Mouse (Mus musculus) lung, embryonic 15.5 days (tissue): Measurements from ENCODE around the gene Usp7. TPM values are rescaled to one million over a fixed set of nuclear protein-coding genes. Genes with fewer than 3 reads are reported as not detected.
A peak's percentile ranks its signal among the peaks of the same experiment; 100 is the strongest.
"Not testable (repeated sequence)": the region's sequence is repeated elsewhere in the genome, so short reads cannot be mapped to it uniquely, and the experiment has no call there.

Experiments used
- ATAC-seq: fragments of 200-750 bp; cut with Nextera tagmentation; 2 replicates; pipeline ENCODE4 v1.8.0; 2017; ENCODE audit warnings: moderate number of reproducible peaks, borderline replicate concordance; ENCODE audit not compliant: low FRiP score, low TSS enrichment; ENCODE audit errors: extremely low read depth
- H3K27ac ChIP-seq: fragments of 300-500 bp; sonication (generic); 2 replicates; pipeline ENCODE4 v1.5.1; 2015; ENCODE audit warnings: moderate library complexity, mild to moderate bottlenecking, inconsistent platforms
- H3K27me3 ChIP-seq: fragments of 300-500 bp; sonication (generic); 2 replicates; pipeline ENCODE4 v1.6.1; 2015; ENCODE audit warnings: inconsistent platforms
- H3K36me3 ChIP-seq: fragments of 300-500 bp; sonication (generic); 2 replicates; pipeline ENCODE4 v1.6.1; 2015; ENCODE audit warnings: inconsistent platforms
- H3K4me1 ChIP-seq: fragments of 300-500 bp; sonication (generic); 2 replicates; pipeline ENCODE4 v1.6.1; 2015; ENCODE audit warnings: inconsistent platforms
- H3K4me2 ChIP-seq: fragments of 300-500 bp; sonication (generic); 2 replicates; pipeline ENCODE4 v1.6.1; 2015; ENCODE audit warnings: inconsistent platforms, mild to moderate bottlenecking, moderate library complexity
- H3K4me3 ChIP-seq: fragments of 300-500 bp; sonication (generic); 2 replicates; pipeline ENCODE4 v1.5.1; 2015; ENCODE audit warnings: mild to moderate bottlenecking, inconsistent platforms
- H3K9ac ChIP-seq: fragments of 300-500 bp; sonication (generic); 2 replicates; pipeline ENCODE4 v1.6.1; 2015; ENCODE audit warnings: inconsistent platforms
- H3K9me3 ChIP-seq: fragments of 300-500 bp; sonication (generic); 2 replicates; pipeline ENCODE4 v1.6.1; 2016; ENCODE audit warnings: inconsistent platforms
- WGBS: fragments of 180-500 bp; shearing (Covaris S2); methylation state at CpG from one replicate; pipeline ENCODE4 v1.1.7; 2015; 5-methylcytosine and 5-hydroxymethylcytosine counted together
- polyA plus RNA-seq: library from polyadenylated mRNA; unstranded; fragments of >200 nt; fragmentation: Nextera tagmentation; extraction: Ambion mirVana; gene quantifications from 2 replicates; pipeline ENCODE4 v1.2.1, GENCODE M21; 2015

The Usp7 gene
- polyA plus RNA-seq, 1 experiment from 2014 or later, result 24.8 TPM

GRCm38 (mm10) chr16:8764124-8764907 lies 27.8 kb downstream of the Usp7 start:
- no peak overlapping the region for H3K4me2 ChIP-seq
- H3K9ac ChIP-seq, result no peak overlapping the region
- no peak overlapping the region for H3K4me3 ChIP-seq
- no peak for ATAC-seq
- 72% methylated on average over 11 of the region's 11 CpGs for WGBS
- H3K4me1 ChIP-seq, result no peaks in the 10 kb centered on the region
- H3K9me3 ChIP-seq, result no peaks in the 10 kb centered on the region
- H3K27me3 ChIP-seq, result no peaks in the 10 kb centered on the region
- H3K27ac ChIP-seq, result no peak overlapping the region
- H3K36me3 ChIP-seq, result no peaks in the 10 kb centered on the region

DNA sequence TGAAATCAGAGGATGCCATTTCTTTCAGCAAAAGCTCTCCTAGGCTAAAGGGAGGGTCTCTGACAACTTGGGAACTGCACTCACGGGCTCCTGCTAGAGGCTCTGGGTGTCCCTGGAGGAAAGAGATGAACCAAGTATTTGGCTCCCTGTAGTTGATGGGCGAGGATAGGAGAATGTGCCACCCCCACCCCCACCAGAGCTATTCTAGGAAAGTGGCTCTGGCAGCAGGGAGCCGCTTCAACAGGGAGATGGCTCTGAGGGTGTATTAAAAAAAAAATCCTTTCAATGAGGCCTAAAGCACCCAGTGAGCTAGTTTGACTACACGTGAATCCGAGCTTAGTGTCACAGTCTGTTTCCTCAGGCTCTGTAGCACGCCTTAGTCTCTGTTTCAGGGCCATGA lies 29.1 kb downstream of the Usp7 start:
- H3K9me3 ChIP-seq, result no peaks in the 10 kb centered on the region
- H3K9ac ChIP-seq, result no peak overlapping the region
- no peaks in the 10 kb centered on the region for H3K27me3 ChIP-seq
- WGBS, result 57% methylated on average over 6 of the region's 6 CpGs
- H3K4me1 ChIP-seq, result no peaks in the 10 kb centered on the region
- no peak overlapping the region for H3K4me3 ChIP-seq
- no peak overlapping the region for H3K27ac ChIP-seq
- H3K36me3 ChIP-seq, result no peaks in the 10 kb centered on the region
- no peak overlapping the region for H3K4me2 ChIP-seq
- ATAC-seq, result no peak

GRCm38 (mm10) chr16:8761894-8762293 lies 30.2 kb downstream of the Usp7 start:
- H3K9me3 ChIP-seq, result no peaks in the 10 kb centered on the region
- H3K36me3 ChIP-seq, result no peaks in the 10 kb centered on the region
- H3K27me3 ChIP-seq, result no peaks in the 10 kb centered on the region
- ATAC-seq, result no peak
- H3K4me1 ChIP-seq, result no peaks in the 10 kb centered on the region
- H3K4me3 ChIP-seq, result no peak overlapping the region
- H3K9ac ChIP-seq, result no peak overlapping the region
- no peak overlapping the region for H3K27ac ChIP-seq
- WGBS, result 66% methylated on average over 2 of the region's 2 CpGs
- no peak overlapping the region for H3K4me2 ChIP-seq

GRCm38 (mm10) chr16:8761005-8761404 lies 31.1 kb downstream of the Usp7 start:
- no peak for ATAC-seq
- H3K27me3 ChIP-seq, result no peaks in the 10 kb centered on the region
- no peak overlapping the region for H3K27ac ChIP-seq
- WGBS, result 83% methylated on average over 6 of the region's 7 CpGs
- H3K9ac ChIP-seq, result no peak overlapping the region
- H3K4me3 ChIP-seq, result no peak overlapping the region
- no peaks in the 10 kb centered on the region for H3K9me3 ChIP-seq
- no peak overlapping the region for H3K4me2 ChIP-seq
- no peaks in the 10 kb centered on the region for H3K4me1 ChIP-seq
- no peaks in the 10 kb centered on the region for H3K36me3 ChIP-seq

GRCm38 (mm10) chr16:8758979-8759378 lies 33.1 kb downstream of the Usp7 start:
- Histone ChIP-seq H3K36me3 (no peaks in the 10 kb centered on the region), H3K4me1 (no peaks in the 10 kb centered on the region), H3K4me2 (no peak overlapping the region), H3K27me3 (no peaks in the 10 kb centered on the region), H3K27ac (no peak overlapping the region), H3K9me3 (no peaks in the 10 kb centered on the region), H3K9ac (no peak overlapping the region), H3K4me3 (no peak overlapping the region)
- 59% methylated on average over 3 of the region's 3 CpGs for WGBS
- no peak for ATAC-seq

DNA sequence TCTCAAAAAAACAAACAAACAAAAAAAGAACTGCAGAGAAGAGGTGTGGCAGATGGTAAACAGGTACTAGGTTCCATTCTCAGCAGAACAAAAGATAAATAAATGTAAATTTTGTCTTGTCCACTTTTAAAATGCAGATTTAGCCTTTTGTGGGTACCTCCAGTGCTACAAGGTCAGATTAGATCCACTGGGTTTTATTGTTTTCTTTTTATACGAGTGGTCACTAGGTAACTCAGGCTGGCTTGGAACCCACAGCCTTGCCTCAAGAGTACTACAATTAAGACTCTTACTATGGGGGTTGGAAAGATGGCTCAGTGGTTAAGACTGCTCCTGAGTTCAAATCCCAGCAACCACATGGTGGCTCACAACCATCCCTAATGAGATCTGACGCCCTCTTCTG lies 33.9 kb downstream of the Usp7 start:
- WGBS, result 68% methylated on average over 2 of the region's 2 CpGs
- no peak for ATAC-seq
- no peaks in the 10 kb centered on the region for H3K27me3 ChIP-seq

DNA sequence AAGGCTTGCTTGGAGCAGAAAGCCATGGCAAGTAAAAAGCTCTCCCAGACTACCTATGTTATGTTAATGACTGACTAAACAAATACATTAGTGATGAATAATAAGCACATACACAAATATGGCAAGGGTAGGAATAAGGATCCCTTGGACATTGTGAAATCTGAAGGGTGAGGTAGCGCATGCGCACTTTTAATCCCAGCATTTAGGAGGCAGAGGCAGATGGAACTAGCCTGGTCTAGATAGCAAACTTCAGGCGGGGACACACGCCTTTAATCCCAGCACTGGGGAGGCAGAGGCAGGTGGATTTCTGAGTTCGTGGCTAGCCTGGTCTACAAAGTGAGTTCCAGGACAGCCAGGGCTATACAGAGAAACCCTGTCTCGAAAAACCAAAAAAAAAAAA lies 34.5 kb downstream of the Usp7 start:
- not testable (repeated sequence) for H3K27ac ChIP-seq, H3K9me3 ChIP-seq, H3K27me3 ChIP-seq, H3K4me1 ChIP-seq, ATAC-seq, H3K9ac ChIP-seq, H3K36me3 ChIP-seq, H3K4me2 ChIP-seq, H3K4me3 ChIP-seq
- 93% methylated on average over 5 of the region's 6 CpGs for WGBS

More for the DNA sequence above, 33.9 kb downstream of the Usp7 start:
- H3K4me1 ChIP-seq, result no peaks in the 10 kb centered on the region
- H3K9ac ChIP-seq, result no peak overlapping the region
- H3K4me3 ChIP-seq, result no peak overlapping the region
- H3K4me2 ChIP-seq, result no peak overlapping the region
- H3K9me3 ChIP-seq, result no peaks in the 10 kb centered on the region
- H3K27ac ChIP-seq, result no peak overlapping the region
- H3K36me3 ChIP-seq, result no peaks in the 10 kb centered on the region

DNA sequence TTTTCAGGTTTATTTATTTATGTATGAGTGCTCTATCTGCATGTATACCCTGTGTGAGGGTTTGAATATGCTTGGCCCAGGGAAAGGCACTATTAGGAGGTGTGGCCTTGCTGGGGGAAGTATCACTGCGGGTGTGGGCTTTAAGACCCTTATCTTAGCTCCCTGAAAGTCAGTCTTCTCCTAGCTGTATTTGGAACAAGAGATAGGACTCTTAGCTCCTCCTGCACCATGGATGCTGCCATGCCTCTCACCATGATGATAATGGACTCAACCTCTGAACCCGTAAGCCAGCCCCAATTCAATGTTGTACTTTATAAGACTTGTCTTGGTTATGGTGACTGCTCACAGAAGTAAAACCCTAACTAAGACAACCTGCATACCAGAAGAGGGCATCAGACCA lies 39.8 kb downstream of the Usp7 start:
- Histone ChIP-seq H3K4me3 (no peak overlapping the region), H3K9me3 (no peaks in the 10 kb centered on the region), H3K9ac (no peak overlapping the region), H3K4me2 (no peak overlapping the region), H3K4me1 (no peaks in the 10 kb centered on the region), H3K27me3 (no peaks in the 10 kb centered on the region), H3K36me3 (no peaks in the 10 kb centered on the region), H3K27ac (no peak overlapping the region)
- WGBS, result 75% methylated on average over 2 of the region's 2 CpGs
- ATAC-seq, result no peak

- Histone ChIP-seq H3K27me3 (no peaks in the 10 kb centered on the region), H3K27ac (no peak overlapping the region), H3K9me3 (no peaks in the 10 kb centered on the region), H3K4me1 (no peaks in the 10 kb centered on the region), H3K4me3 (no peak overlapping the region), H3K36me3 (no peaks in the 10 kb centered on the region), H3K4me2 (no peak overlapping the region), H3K9ac (no peak overlapping the region)
- WGBS, result 67% methylated on average over 5 of the region's 5 CpGs
- peak; percentile 49; the same call in 1 of the 2 replicates for ATAC-seq
These were observed 40.4 kb downstream of the Usp7 start for GRCm38 (mm10) chr16:8751555-8752235.

GRCm38 (mm10) chr16:8748904-8749303 lies 43.2 kb downstream of the Usp7 start:
- Histone ChIP-seq H3K4me1 (no peaks in the 10 kb centered on the region), H3K36me3 (no peaks in the 10 kb centered on the region), H3K9me3 (no peaks in the 10 kb centered on the region), H3K4me2 (no peak overlapping the region), H3K27ac (no peak overlapping the region), H3K9ac (no peak overlapping the region), H3K27me3 (no peaks in the 10 kb centered on the region), H3K4me3 (no peak overlapping the region)
- no peak for ATAC-seq
- 84% methylated on average over 8 of the region's 8 CpGs for WGBS

DNA sequence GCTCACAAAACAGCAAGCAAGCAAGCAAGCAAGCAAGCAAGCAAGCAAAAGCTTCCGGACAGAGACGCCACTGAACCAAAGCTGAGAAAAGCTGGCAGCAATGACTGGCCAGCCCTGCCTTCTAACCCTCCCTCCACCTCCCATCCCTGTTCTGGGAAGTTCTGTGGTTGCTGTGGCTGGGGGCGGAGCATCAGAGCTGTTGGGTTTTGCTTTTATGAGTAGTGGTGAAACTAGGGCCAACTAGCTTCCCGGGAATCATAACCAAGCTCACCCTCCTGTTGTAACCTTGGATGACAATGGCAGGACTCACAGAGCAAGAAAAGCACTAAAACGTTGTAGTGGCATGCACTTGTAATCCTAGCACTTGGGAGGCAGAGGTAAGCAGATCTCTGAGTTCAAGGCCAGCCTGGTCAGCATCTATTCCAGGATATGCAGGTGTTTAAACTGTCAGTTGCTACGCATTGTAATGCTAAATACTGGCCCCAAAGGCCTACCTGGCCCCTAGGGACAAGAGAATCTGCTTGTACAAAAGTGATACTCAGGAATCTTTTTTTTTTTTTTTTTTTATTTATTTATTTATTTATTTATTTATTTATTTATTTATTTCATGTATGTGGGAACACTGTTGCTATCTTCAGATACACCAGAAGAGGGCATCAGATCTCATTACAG lies 43.8 kb downstream of the Usp7 start:
- Histone ChIP-seq H3K4me3 (no peak overlapping the region), H3K9me3 (no peaks in the 10 kb centered on the region), H3K36me3 (no peaks in the 10 kb centered on the region), H3K27ac (no peak overlapping the region), H3K27me3 (no peaks in the 10 kb centered on the region), H3K9ac (no peak overlapping the region), H3K4me1 (no peaks in the 10 kb centered on the region), H3K4me2 (no peak overlapping the region)
- ATAC-seq, result no peak
- WGBS, result 73% methylated on average over 6 of the region's 6 CpGs

DNA sequence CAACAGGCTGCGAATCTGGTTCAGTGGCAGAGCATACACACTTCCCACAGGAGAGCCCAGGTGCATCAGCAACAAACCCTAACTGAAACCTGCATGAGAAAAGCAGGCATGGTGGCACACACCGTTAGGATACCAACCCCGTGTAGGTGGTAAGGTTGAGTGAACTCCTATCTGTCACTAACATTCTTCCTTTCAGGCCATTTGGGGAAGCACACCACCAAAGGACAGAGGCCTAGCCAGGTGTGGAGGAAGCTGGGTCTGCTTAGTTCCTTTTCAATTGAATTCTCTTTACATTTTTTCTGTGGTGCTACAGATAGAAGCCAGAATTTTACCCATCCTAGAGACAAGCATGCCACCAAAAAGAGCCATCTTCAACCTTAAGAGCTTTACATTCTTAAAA lies 44.3 kb downstream of the Usp7 start:
- no peak overlapping the region for H3K9ac ChIP-seq
- H3K4me2 ChIP-seq, result no peak overlapping the region
- 66% methylated on average over 3 of the region's 3 CpGs for WGBS
- no peak overlapping the region for H3K27ac ChIP-seq
- H3K36me3 ChIP-seq, result no peaks in the 10 kb centered on the region
- H3K4me1 ChIP-seq, result no peaks in the 10 kb centered on the region
- no peak for ATAC-seq
- no peaks in the 10 kb centered on the region for H3K9me3 ChIP-seq
- no peaks in the 10 kb centered on the region for H3K27me3 ChIP-seq
- no peak overlapping the region for H3K4me3 ChIP-seq
